Mouse (Mus musculus) C2C12 (cell line): ENCODE data around the gene Cst12. TPM values are rescaled to one million over a fixed set of nuclear protein-coding genes. Genes with fewer than 3 reads are reported as not detected.

Source experiments
- H3K27me3 ChIP-seq: one replicate; pipeline ENCODE4 v1.6.1; 2011; ENCODE audit not compliant: control insufficient read depth, insufficient read depth, insufficient read length
- H3K36me3 ChIP-seq: one replicate; pipeline ENCODE4 v1.6.1; 2011; ENCODE audit not compliant: control insufficient read depth, insufficient read depth
- H3K4me3 ChIP-seq: one replicate; pipeline ENCODE4 v1.5.1; 2011; ENCODE audit warnings: mild to moderate bottlenecking, control low read depth; ENCODE audit not compliant: poor library complexity, insufficient read depth, severe bottlenecking
- H3K79me2 ChIP-seq: one replicate; pipeline ENCODE4 v1.6.1; 2011; ENCODE audit not compliant: control insufficient read depth, insufficient read depth
- H3K79me3 ChIP-seq: one replicate; pipeline ENCODE4 v1.6.1; 2011; ENCODE audit warnings: low read depth, control low read depth
- H3ac ChIP-seq: one replicate; pipeline ENCODE3; 2011; ENCODE audit warnings: low read depth; ENCODE audit not compliant: control insufficient read depth, insufficient read length
- CEBPB ChIP-seq: IDR thresholded peaks from one replicate; pipeline ENCODE4 v1.6.1; 2011; ENCODE audit warnings: low read depth, mild to moderate bottlenecking, control low read depth, moderate library complexity
- CTCF ChIP-seq: IDR thresholded peaks from one replicate; pipeline ENCODE4 v1.5.1; 2011; ENCODE audit not compliant: control insufficient read depth, insufficient read depth, insufficient read length
- FOSL1 ChIP-seq: IDR thresholded peaks from one replicate; pipeline ENCODE4 v1.8.0; 2011; ENCODE audit warnings: mild to moderate bottlenecking, low read length; ENCODE audit not compliant: poor library complexity, insufficient read depth, severe bottlenecking
- MAX ChIP-seq: IDR thresholded peaks from one replicate; pipeline ENCODE4 v1.6.1; 2011; ENCODE audit warnings: mild to moderate bottlenecking, control low read depth
- MYOD1 ChIP-seq: IDR thresholded peaks from one replicate; pipeline ENCODE4 v1.6.1; 2011; ENCODE audit warnings: low read depth; ENCODE audit not compliant: control insufficient read depth, insufficient read length
- MYOG ChIP-seq: IDR thresholded peaks from one replicate; pipeline ENCODE4 v1.6.1; 2011; ENCODE audit not compliant: control insufficient read depth, insufficient read length; ENCODE audit errors: extremely low read depth
- USF1 ChIP-seq: IDR thresholded peaks from one replicate; pipeline ENCODE4 v1.6.1; 2011; ENCODE audit warnings: low read depth, mild to moderate bottlenecking, control low read depth, moderate library complexity
- polyA plus RNA-seq: library from polyadenylated mRNA; unstranded; fragments of >200 nt; fragmentation: generic; extraction: Trizol; gene quantifications from one replicate; pipeline ENCODE4 v1.2.1, GENCODE M21; 2012; ENCODE audit warnings: missing spikeins

Cst12 gene
- polyA plus RNA-seq, 1 experiment = not detected

- H3ac ChIP-seq = no peak overlapping the region
- H3K36me3 ChIP-seq = no peaks in the 10 kb centered on the region
- no peaks in the 10 kb centered on the region for H3K79me2 ChIP-seq
- H3K27me3 ChIP-seq = no peaks in the 10 kb centered on the region
- H3K79me3 ChIP-seq = no peaks in the 10 kb centered on the region
- TF ChIP-seq MYOD1 (no peak), FOSL1 (no peak), USF1 (no peak), CTCF (no peak), MYOG (no peak), MAX (no peak), CEBPB (no peak)
- no peak overlapping the region for H3K4me3 ChIP-seq
Observed at GRCm38 (mm10) chr2:148806696-148807095, 17.5 kb downstream of the Cst12 start.

- TF ChIP-seq MAX (no peak), MYOG (no peak), MYOD1 (no peak), CTCF (no peak), CEBPB (no peak), USF1 (no peak), FOSL1 (no peak)
- H3K36me3 ChIP-seq = no peaks in the 10 kb centered on the region
- H3K79me2 ChIP-seq = no peaks in the 10 kb centered on the region
- H3K4me3 ChIP-seq = no peak within 1 kb of the TSS
- no peak within 1 kb of the TSS for H3ac ChIP-seq
- no peaks in the 10 kb centered on the region for H3K27me3 ChIP-seq
- no peaks in the 10 kb centered on the region for H3K79me3 ChIP-seq
Observed at GRCm38 (mm10) chr2:148819909-148820308, 30.7 kb downstream of the Cst12 start, which contains the start of gene Cst13. Cst13 (plus strand) TSS chr2:148820081.

GRCm38 (mm10) chr2:148825986-148826385, 36.8 kb downstream of the Cst12 start:
- no peaks in the 10 kb centered on the region for H3K36me3 ChIP-seq
- no peak overlapping the region for H3ac ChIP-seq
- H3K79me3 ChIP-seq = no peaks in the 10 kb centered on the region
- no peaks in the 10 kb centered on the region for H3K79me2 ChIP-seq
- no peaks in the 10 kb centered on the region for H3K27me3 ChIP-seq
- TF ChIP-seq CTCF (no peak), MAX (no peak), MYOD1 (no peak), MYOG (no peak), CEBPB (no peak), USF1 (no peak), FOSL1 (no peak)
- H3K4me3 ChIP-seq = no peak overlapping the region

- TF ChIP-seq MYOD1 = no peak
- H3K27me3 ChIP-seq = no peaks in the 10 kb centered on the region
- H3K36me3 ChIP-seq = no peaks in the 10 kb centered on the region
- H3K79me2 ChIP-seq = no peaks in the 10 kb centered on the region
- H3K79me3 ChIP-seq = no peaks in the 10 kb centered on the region
- no peak within 1 kb of the TSS for H3ac ChIP-seq
- no peak within 1 kb of the TSS for H3K4me3 ChIP-seq
Observed at GRCm38 (mm10) chr2:148834912-148835311, 45.8 kb downstream of the Cst12 start, which contains the start of gene Cst9. Cst9 (plus strand) TSS chr2:148835147.

GRCm38 (mm10) chr2:148838075-148838777, 49.1 kb downstream of the Cst12 start:
- Histone ChIP-seq H3ac (no peak overlapping the region), H3K36me3 (no peaks in the 10 kb centered on the region), H3K4me3 (no peak overlapping the region), H3K79me2 (no peaks in the 10 kb centered on the region), H3K27me3 (no peaks in the 10 kb centered on the region), H3K79me3 (no peaks in the 10 kb centered on the region)
- TF ChIP-seq USF1 (no peak), CTCF (no peak), FOSL1 (no peak), CEBPB (no peak), MAX (no peak), MYOG (no peak), MYOD1 (no peak)

- H3K79me3 ChIP-seq = no peaks in the 10 kb centered on the region
- H3K36me3 ChIP-seq = no peaks in the 10 kb centered on the region
- H3ac ChIP-seq = no peak overlapping the region
- TF ChIP-seq USF1 (no peak), MYOG (no peak), CEBPB (no peak), MAX (no peak), CTCF (no peak), FOSL1 (no peak), MYOD1 (no peak)
- H3K4me3 ChIP-seq = no peak overlapping the region
- H3K27me3 ChIP-seq = no peaks in the 10 kb centered on the region
- H3K79me2 ChIP-seq = no peaks in the 10 kb centered on the region
Observed at GRCm38 (mm10) chr2:148839224-148839623, 50.1 kb downstream of the Cst12 start.

Other genes with a start within 250 kb of the Cst12 start
- 77.3 TPM for gene Nxt1, start 116.8 kb upstream of the Cst12 start, polyA plus RNA-seq
- gene Gzf1, start 108.3 kb upstream of the Cst12 start, polyA plus RNA-seq = 6.9 TPM
- gene Napb, start 56.9 kb upstream of the Cst12 start, polyA plus RNA-seq = 0.62 TPM
- 0.12 TPM for gene Cstl1, start 39.0 kb upstream of the Cst12 start, polyA plus RNA-seq
- not detected for gene Cst11, start 17.9 kb upstream of the Cst12 start, polyA plus RNA-seq
- not detected for gene 8030411F24Rik, start 7.4 kb upstream of the Cst12 start, polyA plus RNA-seq
- gene Cst8, start 9.4 kb downstream of the Cst12 start, polyA plus RNA-seq = not detected
- not detected for gene Cst13, start 30.7 kb downstream of the Cst12 start, polyA plus RNA-seq
- 0.06 TPM for gene Cst9, start 45.8 kb downstream of the Cst12 start, polyA plus RNA-seq
- gene 9230104L09Rik, start 75.7 kb downstream of the Cst12 start, polyA plus RNA-seq = not detected
- gene Cst3, start 86.3 kb downstream of the Cst12 start, polyA plus RNA-seq = 617 TPM
- gene Gm1330, start 213.9 kb downstream of the Cst12 start, polyA plus RNA-seq = not detected
- not detected for gene Gm10750, start 227.9 kb downstream of the Cst12 start, polyA plus RNA-seq